Mouse (Mus musculus) intestine, embryonic 16.5 days (tissue): ENCODE measurements around the gene Csf3r. TPM values are rescaled to one million over a fixed set of nuclear protein-coding genes. Genes with fewer than 3 reads are reported as not detected.
A peak's percentile ranks its signal among the peaks of the same experiment; 100 is the strongest.

Experiments used
- ATAC-seq: fragments of 200-750 bp; cut with Nextera tagmentation; 2 replicates; pipeline ENCODE4 v1.8.0; 2017; ENCODE audit warnings: moderate TSS enrichment, moderate library complexity
- H3K27ac ChIP-seq: fragments of 300-500 bp; sonication (generic); 2 replicates; pipeline ENCODE4 v1.5.1; 2014; ENCODE audit warnings: mild to moderate bottlenecking, low read length
- H3K27me3 ChIP-seq: fragments of 300-500 bp; sonication (generic); replicated peaks from 2 replicates; pipeline ENCODE4 v1.6.1; 2014; ENCODE audit warnings: low read length, control low read depth, mixed read lengths; ENCODE audit not compliant: control insufficient read depth, insufficient read depth
- H3K36me3 ChIP-seq: fragments of 300-500 bp; sonication (generic); 2 replicates; pipeline ENCODE4 v1.6.1; 2014; ENCODE audit warnings: low read length, control low read depth; ENCODE audit not compliant: control insufficient read depth, insufficient read depth
- H3K4me1 ChIP-seq: fragments of 300-500 bp; sonication (generic); 2 replicates; pipeline ENCODE4 v1.6.1; 2014; ENCODE audit warnings: low read length, control low read depth, mixed read lengths; ENCODE audit not compliant: control insufficient read depth, insufficient read depth
- H3K4me2 ChIP-seq: fragments of 300-500 bp; sonication (generic); 2 replicates; pipeline ENCODE4 v1.6.1; 2014; ENCODE audit warnings: low read depth, low read length, control low read depth
- H3K4me3 ChIP-seq: fragments of 300-500 bp; sonication (generic); 2 replicates; pipeline ENCODE4 v1.5.1; 2014; ENCODE audit warnings: mild to moderate bottlenecking, low read length
- H3K9ac ChIP-seq: fragments of 300-500 bp; sonication (generic); 2 replicates; pipeline ENCODE4 v1.6.1; 2014; ENCODE audit warnings: low read depth, low read length
- H3K9me3 ChIP-seq: fragments of 300-500 bp; sonication (generic); 2 replicates; pipeline ENCODE4 v1.6.1; 2016; ENCODE audit warnings: low read length, control low read depth; ENCODE audit not compliant: control insufficient read depth
- WGBS: fragments of 180-500 bp; shearing (Covaris S2); extraction: QIAGEN DNeasy Blood & Tissue Kit; methylation state at CpG from one replicate; pipeline ENCODE4 v1.1.7; 2014; 5-methylcytosine and 5-hydroxymethylcytosine counted together
- polyA plus RNA-seq: library from polyadenylated mRNA; unstranded; fragments of >200 nt; fragmentation: Nextera tagmentation; extraction: Ambion mirVana; gene quantifications from 2 replicates; pipeline ENCODE4 v1.2.1, GENCODE M21; 2015

Gene Csf3r
- polyA plus RNA-seq, 1 experiment from 2014 or later: 0.56 TPM

DNA sequence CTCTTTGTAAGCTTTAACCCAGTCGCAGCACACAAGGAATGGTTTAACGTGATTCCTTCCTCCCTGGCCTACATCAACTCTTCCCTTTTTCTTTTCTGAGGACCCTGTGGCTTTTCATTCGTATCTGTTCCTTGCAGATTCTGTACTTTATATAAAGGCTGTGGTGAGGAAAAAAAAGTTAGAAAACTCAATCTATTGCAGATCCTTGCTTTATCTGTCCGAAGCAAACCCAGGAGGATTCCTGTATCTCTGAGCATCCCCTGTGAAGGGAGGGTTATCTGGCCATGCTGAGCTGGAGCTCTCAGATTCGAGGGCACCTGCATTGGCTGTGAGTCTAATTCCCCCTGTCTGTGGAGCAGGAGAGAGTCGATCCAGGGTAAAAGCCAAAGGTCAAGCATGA, 44.5 kb downstream of the Csf3r start:
- H3K27ac ChIP-seq: no peak overlapping the region
- H3K36me3 ChIP-seq: no peaks in the 10 kb centered on the region
- H3K4me2 ChIP-seq: no peak overlapping the region
- no peaks in the 10 kb centered on the region for H3K9me3 ChIP-seq
- H3K9ac ChIP-seq: no peak overlapping the region
- no peak for ATAC-seq
- no peaks in the 10 kb centered on the region for H3K4me1 ChIP-seq
- WGBS: 86% methylated on average over 6 of the region's 6 CpGs
- H3K27me3 ChIP-seq: no peaks in the 10 kb centered on the region
- H3K4me3 ChIP-seq: no peak overlapping the region

DNA sequence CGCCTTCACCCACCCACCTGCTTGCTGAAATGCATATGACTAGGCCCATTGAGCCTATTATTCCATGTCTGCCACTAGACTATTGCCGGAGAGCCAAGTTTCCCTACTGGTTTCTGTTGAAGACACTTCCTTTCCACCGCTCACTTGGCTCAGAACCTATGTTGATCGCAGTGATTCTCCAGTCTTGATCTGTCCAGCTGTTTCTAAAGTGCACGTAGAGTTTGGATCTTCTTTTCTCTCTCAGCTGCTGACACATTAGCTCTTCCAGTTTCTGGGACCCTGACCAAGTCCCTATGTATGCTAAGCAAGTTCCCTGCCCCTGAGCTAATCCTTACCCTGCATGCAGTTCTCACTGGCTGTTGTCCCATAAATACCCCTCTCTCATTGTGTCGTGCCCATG, 53.5 kb downstream of the Csf3r start:
- Histone ChIP-seq H3K4me3 (no peak overlapping the region), H3K4me2 (no peak overlapping the region), H3K27me3 (no peaks in the 10 kb centered on the region), H3K27ac (no peak overlapping the region), H3K4me1 (no peaks in the 10 kb centered on the region), H3K36me3 (no peaks in the 10 kb centered on the region), H3K9ac (no peak overlapping the region), H3K9me3 (no peaks in the 10 kb centered on the region)
- 82% methylated on average over 6 of the region's 6 CpGs for WGBS
- ATAC-seq: no peak

DNA sequence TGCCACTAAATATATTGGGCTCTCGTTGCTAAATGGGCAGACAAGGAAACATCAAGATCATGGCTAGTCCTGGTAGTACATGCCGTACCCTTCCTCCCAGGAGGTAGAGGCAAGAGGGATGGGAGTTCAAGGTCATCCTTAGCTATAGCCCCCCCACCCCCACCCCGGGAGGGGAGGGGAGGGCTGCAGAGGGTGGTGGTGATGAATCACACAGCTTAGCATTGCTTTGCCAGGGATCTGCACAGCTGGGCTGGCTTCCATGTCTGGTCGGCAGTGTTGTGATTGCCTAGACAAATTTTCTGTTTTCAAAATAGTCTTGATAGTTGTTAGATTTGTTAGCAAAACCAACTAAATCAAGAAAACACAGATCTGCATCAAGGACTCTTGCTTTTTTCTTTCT, 54.9 kb downstream of the Csf3r start:
- Histone ChIP-seq H3K4me3 (no peak overlapping the region), H3K27ac (no peak overlapping the region), H3K4me1 (no peaks in the 10 kb centered on the region), H3K9me3 (no peaks in the 10 kb centered on the region), H3K9ac (no peak overlapping the region), H3K27me3 (no peaks in the 10 kb centered on the region), H3K36me3 (no peaks in the 10 kb centered on the region), H3K4me2 (no peak overlapping the region)
- WGBS: 79% methylated on average over 4 of the region's 4 CpGs
- ATAC-seq: no peak

GRCm38 (mm10) chr4:126081601-126082000, 57.3 kb downstream of the Csf3r start:
- Histone ChIP-seq H3K9me3 (no peaks in the 10 kb centered on the region), H3K9ac (no peak overlapping the region), H3K4me1 (no peaks in the 10 kb centered on the region; the same call in 1 of the 2 replicates), H3K27me3 (no peaks in the 10 kb centered on the region), H3K4me3 (no peak overlapping the region), H3K36me3 (no peaks in the 10 kb centered on the region), H3K27ac (no peak overlapping the region), H3K4me2 (no peak overlapping the region)
- 93% methylated on average over 1 of the region's 1 CpGs for WGBS
- no peak for ATAC-seq

- H3K4me2 ChIP-seq: no peak overlapping the region
- no peaks in the 10 kb centered on the region for H3K9me3 ChIP-seq
- H3K27me3 ChIP-seq: no peaks in the 10 kb centered on the region
- H3K9ac ChIP-seq: no peak overlapping the region
- H3K4me3 ChIP-seq: no peak overlapping the region
- H3K36me3 ChIP-seq: no peaks in the 10 kb centered on the region
- no peaks in the 10 kb centered on the region; the same call in 1 of the 2 replicates for H3K4me1 ChIP-seq
- ATAC-seq: peak; percentile 35
- no peak overlapping the region for H3K27ac ChIP-seq
- 86% methylated on average over 9 of the region's 9 CpGs for WGBS
These were observed 58.7 kb downstream of the Csf3r start for GRCm38 (mm10) chr4:126083021-126083420.

GRCm38 (mm10) chr4:126084382-126084781, 60.0 kb downstream of the Csf3r start:
- H3K36me3 ChIP-seq: no peaks in the 10 kb centered on the region
- no peak overlapping the region for H3K9ac ChIP-seq
- H3K4me2 ChIP-seq: no peak overlapping the region
- H3K27ac ChIP-seq: no peak overlapping the region
- no peak for ATAC-seq
- 68% methylated on average over 8 of the region's 8 CpGs for WGBS
- H3K4me3 ChIP-seq: no peak overlapping the region
- no peaks in the 10 kb centered on the region; the same call in 1 of the 2 replicates for H3K4me1 ChIP-seq
- no peaks in the 10 kb centered on the region for H3K27me3 ChIP-seq
- no peaks in the 10 kb centered on the region for H3K9me3 ChIP-seq

GRCm38 (mm10) chr4:126085996-126086576, 61.7 kb downstream of the Csf3r start:
- H3K9ac ChIP-seq: no peak overlapping the region
- H3K4me3 ChIP-seq: no peak overlapping the region
- ATAC-seq: peak; percentile 86
- no peak overlapping the region for H3K4me2 ChIP-seq
- WGBS: 26% methylated on average over 7 of the region's 7 CpGs
- no peaks in the 10 kb centered on the region for H3K9me3 ChIP-seq
- peaks cover 4% of the 10 kb centered on the region for H3K4me1 ChIP-seq
- no peak overlapping the region for H3K27ac ChIP-seq
- H3K36me3 ChIP-seq: no peaks in the 10 kb centered on the region
- H3K27me3 ChIP-seq: no peaks in the 10 kb centered on the region

GRCm38 (mm10) chr4:126090101-126090847, 65.9 kb downstream of the Csf3r start:
- Histone ChIP-seq H3K36me3 (no peaks in the 10 kb centered on the region), H3K27me3 (no peaks in the 10 kb centered on the region), H3K9ac (no peak overlapping the region), H3K9me3 (no peaks in the 10 kb centered on the region), H3K4me3 (no peak overlapping the region), H3K4me2 (no peak overlapping the region), H3K27ac (no peak overlapping the region), H3K4me1 (peaks cover 4% of the 10 kb centered on the region)
- WGBS: 59% methylated on average over 7 of the region's 7 CpGs
- ATAC-seq: peak; percentile 44; the same call in 1 of the 2 replicates

- no peaks in the 10 kb centered on the region for H3K27me3 ChIP-seq
- no peaks in the 10 kb centered on the region for H3K36me3 ChIP-seq
- no peak overlapping the region for H3K9ac ChIP-seq
- 67% methylated on average over 4 of the region's 4 CpGs for WGBS
- peaks cover 4% of the 10 kb centered on the region for H3K4me1 ChIP-seq
- no peak overlapping the region for H3K4me2 ChIP-seq
- no peak overlapping the region for H3K27ac ChIP-seq
- H3K9me3 ChIP-seq: no peaks in the 10 kb centered on the region
- H3K4me3 ChIP-seq: no peak overlapping the region
- ATAC-seq: no peak
These were observed 66.4 kb downstream of the Csf3r start for GRCm38 (mm10) chr4:126090848-126091124.

- H3K4me1 ChIP-seq: peaks cover 4% of the 10 kb centered on the region; the same call in 1 of the 2 replicates
- no peak overlapping the region for H3K4me3 ChIP-seq
- no peaks in the 10 kb centered on the region for H3K36me3 ChIP-seq
- H3K27ac ChIP-seq: no peak overlapping the region
- no peaks in the 10 kb centered on the region for H3K9me3 ChIP-seq
- no peak overlapping the region for H3K9ac ChIP-seq
- no peak for ATAC-seq
- no peaks in the 10 kb centered on the region for H3K27me3 ChIP-seq
- 78% methylated on average over 8 of the region's 8 CpGs for WGBS
- H3K4me2 ChIP-seq: no peak overlapping the region
These were observed 67.5 kb downstream of the Csf3r start for GRCm38 (mm10) chr4:126091873-126092272.
